Mouse (Mus musculus) left cerebral cortex, postnatal 4 days (tissue): ENCODE results near the gene Pdss2. TPM values are rescaled to one million over a fixed set of nuclear protein-coding genes. Genes with fewer than 3 reads are reported as not detected.

Experiments used
- total RNA-seq, 2 experiments: library from RNA; stranded (reverse); gene quantifications; 2 replicates each; pipeline ENCODE4 v1.2.3; 2021

Pdss2 gene
- total RNA-seq, 2 experiments from 2014 or later: 19.5 to 21.5 TPM

Other genes starting within 250 kb of the Pdss2 start
- 100 to 1,000 TPM; 130 to 133 TPM for gene Sobp, start 47.0 kb upstream of the Pdss2 start, total RNA-seq
- 1 to 10 TPM; 1.7 to 3.0 TPM for gene 9030612E09Rik, start 46.8 kb upstream of the Pdss2 start, total RNA-seq